Mouse (Mus musculus) midbrain, embryonic 14.5 days (tissue): ENCODE results near the gene Gm35549. TPM values are rescaled to one million over a fixed set of nuclear protein-coding genes. Genes with fewer than 3 reads are reported as not detected.

ENCODE experiments used
- polyA plus RNA-seq: library from polyadenylated mRNA; unstranded; fragments of >200 nt; fragmentation: Nextera tagmentation; extraction: Ambion mirVana; gene quantifications from 2 replicates; pipeline ENCODE4 v1.2.1, GENCODE M21; 2014

Gene Gm35549
- polyA plus RNA-seq, 1 experiment from 2014 or later = 0.88 TPM

Other genes starting within 250 kb of the Gm35549 start
- not detected in 2 replicates for gene Topaz1, start 96.7 kb downstream of the Gm35549 start, polyA plus RNA-seq
- gene Tcaim, start 38.5 kb downstream of the Gm35549 start, polyA plus RNA-seq = 7.0 and 8.5 TPM in 2 replicates
- gene Zfp445, start 22.0 kb upstream of the Gm35549 start, polyA plus RNA-seq = 71.5 and 112 TPM in 2 replicates
- 2.1 and 2.7 TPM in 2 replicates for gene Zkscan7, start 41.6 kb upstream of the Gm35549 start, polyA plus RNA-seq
- gene Zfp105, start 79.0 kb upstream of the Gm35549 start, polyA plus RNA-seq = 19.2 and 25.4 TPM in 2 replicates
- 36.5 and 37.7 TPM in 2 replicates for gene 1110059G10Rik, start 107.0 kb upstream of the Gm35549 start, polyA plus RNA-seq
- 8.0 and 13.6 TPM in 2 replicates for gene Kif15, start 107.0 kb upstream of the Gm35549 start, polyA plus RNA-seq
- gene Tmem42, start 177.3 kb upstream of the Gm35549 start, polyA plus RNA-seq = 27.4 and 35.3 TPM in 2 replicates
- gene Tgm4, start 190.7 kb upstream of the Gm35549 start, polyA plus RNA-seq = 0.39 and 0.91 TPM in 2 replicates